Mouse (Mus musculus) midbrain, embryonic 15.5 days (tissue): Measurements from ENCODE around the gene Usp45. TPM values are rescaled to one million over a fixed set of nuclear protein-coding genes. Genes with fewer than 3 reads are reported as not detected.
"Not testable (repeated sequence)": the region's sequence is repeated elsewhere in the genome, so short reads cannot be mapped to it uniquely, and the experiment has no call there.

Source experiments
- ATAC-seq: fragments of 200-750 bp; cut with Nextera tagmentation; replicated peaks from 2 replicates; pipeline ENCODE4 v1.8.0; 2017; ENCODE audit warnings: moderate TSS enrichment
- H3K27ac ChIP-seq: fragments of 300-500 bp; sonication (generic); 2 replicates; pipeline ENCODE4 v1.5.1; 2015; ENCODE audit warnings: mild to moderate bottlenecking, inconsistent platforms
- H3K27me3 ChIP-seq: fragments of 300-500 bp; sonication (generic); replicated peaks from 2 replicates; pipeline ENCODE4 v1.6.1; 2015; ENCODE audit warnings: inconsistent platforms
- H3K36me3 ChIP-seq: fragments of 300-500 bp; sonication (generic); replicated peaks from 2 replicates; pipeline ENCODE4 v1.6.1; 2015; ENCODE audit warnings: inconsistent platforms
- H3K4me1 ChIP-seq: fragments of 300-500 bp; sonication (generic); 2 replicates; pipeline ENCODE4 v1.6.1; 2015; ENCODE audit warnings: inconsistent platforms
- H3K4me2 ChIP-seq: fragments of 300-500 bp; sonication (generic); 2 replicates; pipeline ENCODE4 v1.6.1; 2015; ENCODE audit warnings: inconsistent platforms, mild to moderate bottlenecking, moderate library complexity
- H3K4me3 ChIP-seq: fragments of 300-500 bp; sonication (generic); 2 replicates; pipeline ENCODE4 v1.5.1; 2015; ENCODE audit warnings: mild to moderate bottlenecking, inconsistent platforms
- H3K9ac ChIP-seq: fragments of 300-500 bp; sonication (generic); 2 replicates; pipeline ENCODE4 v1.6.1; 2015; ENCODE audit warnings: mild to moderate bottlenecking, inconsistent platforms
- H3K9me3 ChIP-seq: fragments of 300-500 bp; sonication (generic); 2 replicates; pipeline ENCODE4 v1.6.1; 2016; ENCODE audit warnings: inconsistent platforms
- WGBS: fragments of 180-500 bp; shearing (Covaris S2); methylation state at CpG from one replicate; pipeline ENCODE4 v1.1.7; 2015; ENCODE audit warnings: mixed read lengths; 5-methylcytosine and 5-hydroxymethylcytosine counted together
- polyA plus RNA-seq: library from polyadenylated mRNA; unstranded; fragments of >200 nt; fragmentation: Nextera tagmentation; extraction: Ambion mirVana; gene quantifications from 2 replicates; pipeline ENCODE4 v1.2.1, GENCODE M21; 2015

Usp45 gene
- polyA plus RNA-seq, result 5.9 TPM in 2 replicates

DNA sequence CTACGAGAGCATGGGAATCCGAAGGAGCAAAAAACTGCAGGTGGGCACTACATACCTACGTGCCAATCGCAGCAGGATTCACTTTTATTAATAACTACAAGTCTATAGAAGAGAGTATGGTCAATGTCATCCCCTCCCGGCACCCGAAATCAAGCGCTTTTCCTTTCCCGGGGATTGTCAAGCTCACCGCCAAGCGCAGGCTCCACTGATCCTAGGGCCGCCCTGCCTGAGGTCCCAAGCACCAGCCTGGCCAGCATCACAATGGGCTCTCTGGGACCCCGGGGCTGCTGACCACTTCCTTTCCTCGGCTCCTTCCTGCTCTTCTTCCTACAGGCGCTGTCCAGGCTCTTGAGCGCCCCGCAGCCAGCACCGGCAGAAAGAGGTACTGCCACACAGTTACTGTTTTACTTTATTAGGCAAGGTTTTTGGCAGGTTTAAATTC, at the start of gene Usp45, which contains the start of gene Tstd3:
Usp45 (plus strand) TSS at position 294 of the 442 bp plus-strand sequence.
Tstd3 (minus strand) TSS at position 350 of the 442 bp plus-strand sequence.
- ATAC-seq, result peak; percentile 96
- peak within 1 kb of the TSS; percentile 56 for H3K4me2 ChIP-seq
- H3K4me3 ChIP-seq, result peak within 1 kb of the TSS; percentile 75
- under 1% methylated on average over 17 of the region's 17 CpGs for WGBS
- H3K9ac ChIP-seq, result peak within 1 kb of the TSS; percentile 67
- no peaks in the 10 kb centered on the region for H3K36me3 ChIP-seq
- no peaks in the 10 kb centered on the region for H3K27me3 ChIP-seq
- no peaks in the 10 kb centered on the region for H3K9me3 ChIP-seq
- H3K4me1 ChIP-seq, result peaks cover 5% of the 10 kb centered on the region
- peak within 1 kb of the TSS; percentile 76 for H3K27ac ChIP-seq

DNA sequence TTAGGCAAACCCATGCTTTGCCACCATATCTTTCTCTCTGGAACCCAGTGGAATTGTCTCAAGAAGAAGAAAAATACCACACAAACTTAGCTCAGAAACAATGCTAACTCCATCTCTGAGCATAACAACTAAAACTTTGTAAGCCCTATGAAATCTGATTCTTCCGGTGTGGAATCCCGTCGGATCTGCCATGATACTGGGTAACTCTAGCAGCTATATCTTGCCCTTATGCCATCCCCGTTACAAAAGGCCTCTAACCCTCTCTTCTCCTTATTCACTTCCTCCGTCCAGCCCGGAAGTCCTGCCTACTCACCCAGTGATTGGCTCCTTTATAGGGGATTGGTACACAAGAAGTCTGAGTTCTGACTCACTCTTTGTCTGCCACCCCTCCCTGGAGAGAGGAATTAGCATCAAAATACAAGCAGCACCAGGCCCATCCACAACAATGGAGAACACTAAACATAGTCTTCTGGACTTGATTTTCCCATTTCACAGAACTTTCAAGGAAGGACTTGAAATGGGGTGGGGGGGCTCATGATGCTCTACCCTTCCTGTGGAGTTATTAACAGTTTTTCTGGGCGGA, 44.1 kb upstream of the Usp45 start:
- ATAC-seq, result no peak
- Histone ChIP-seq H3K9ac (no peak overlapping the region), H3K27ac (no peak overlapping the region), H3K4me2 (no peak overlapping the region), H3K4me1 (no peaks in the 10 kb centered on the region), H3K9me3 (no peaks in the 10 kb centered on the region), H3K27me3 (no peaks in the 10 kb centered on the region), H3K36me3 (no peaks in the 10 kb centered on the region), H3K4me3 (no peak overlapping the region)
- 35% methylated on average over 7 of the region's 7 CpGs for WGBS

DNA sequence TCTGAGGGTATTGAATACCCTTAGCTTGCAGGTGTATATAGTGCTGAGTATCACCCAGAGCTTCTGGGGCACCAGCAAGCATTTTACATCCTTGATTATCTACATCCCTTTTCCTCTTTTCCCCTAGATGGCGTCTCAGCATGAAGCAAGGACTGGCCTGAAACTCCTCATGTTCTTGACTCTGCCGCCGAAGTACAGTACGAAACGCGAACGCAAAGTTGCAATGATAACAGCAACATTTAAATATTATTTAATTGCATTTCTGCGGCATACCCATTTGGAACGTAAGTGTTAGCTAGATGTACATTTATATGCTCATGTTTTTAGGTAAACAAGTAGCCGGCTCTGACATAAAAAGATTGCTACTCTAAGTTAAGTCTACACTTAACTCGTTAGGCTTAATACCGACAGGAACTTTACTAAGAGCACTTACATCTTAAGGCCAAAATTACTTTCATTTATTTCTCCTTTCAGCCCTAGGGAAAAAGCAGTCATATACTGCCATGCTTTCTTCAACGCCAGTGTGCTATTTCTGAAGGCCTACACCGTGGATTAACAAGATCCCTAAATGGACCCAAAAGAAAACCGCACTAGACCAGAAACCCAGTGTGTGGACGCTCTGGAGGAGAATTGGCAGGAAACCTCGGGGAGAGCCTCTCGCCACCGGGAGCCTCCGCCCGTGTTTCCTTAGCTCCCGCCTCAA, 39.9 kb upstream of the Usp45 start:
- ATAC-seq, result peak; percentile 85
- Histone ChIP-seq H3K9ac (peak overlapping the region; percentile 82), H3K36me3 (no peaks in the 10 kb centered on the region), H3K27me3 (no peaks in the 10 kb centered on the region), H3K27ac (peak overlapping the region; percentile 87), H3K4me1 (peaks cover 12% of the 10 kb centered on the region), H3K4me3 (peak overlapping the region; percentile 77), H3K4me2 (peak overlapping the region; percentile 69), H3K9me3 (no peaks in the 10 kb centered on the region)
- 1% methylated on average over 22 of the region's 22 CpGs for WGBS

DNA sequence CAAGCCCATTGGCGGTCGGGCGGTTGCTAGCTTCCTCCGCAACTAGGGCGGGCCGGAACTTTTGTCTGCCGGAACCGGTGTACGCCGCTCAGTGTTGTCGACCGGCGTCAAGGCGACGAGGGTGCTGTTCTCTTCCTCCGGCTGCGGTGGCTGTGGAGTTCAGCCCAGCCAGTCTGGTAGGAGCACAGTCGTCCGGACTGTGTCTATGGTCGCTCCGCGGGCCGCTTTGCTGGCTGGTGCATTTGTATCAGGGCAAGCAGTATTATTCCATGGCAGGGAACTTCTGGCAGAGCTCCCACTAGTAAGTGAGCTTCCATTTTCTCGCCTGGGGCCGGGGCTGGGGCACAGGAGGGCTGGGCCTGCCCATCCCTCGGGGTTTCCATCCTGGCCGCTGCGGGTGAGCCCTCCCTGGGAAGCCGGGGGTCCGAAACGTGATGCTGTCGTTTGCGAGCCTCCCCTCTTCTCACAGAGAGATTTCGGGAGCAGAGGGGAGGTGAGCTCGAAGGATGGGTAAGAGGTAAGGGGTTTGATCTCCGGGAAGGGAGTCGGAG, 39.3 kb upstream of the Usp45 start, which contains the start of gene Ccnc:
Ccnc (plus strand) TSS at position 87 of the 551 bp plus-strand sequence.
- Histone ChIP-seq H3K9me3 (no peaks in the 10 kb centered on the region), H3K27me3 (no peaks in the 10 kb centered on the region), H3K9ac (peak within 1 kb of the TSS; percentile 82), H3K36me3 (no peaks in the 10 kb centered on the region), H3K27ac (peak within 1 kb of the TSS; percentile 87), H3K4me1 (peaks cover 12% of the 10 kb centered on the region), H3K4me3 (peak within 1 kb of the TSS; percentile 77), H3K4me2 (peak within 1 kb of the TSS; percentile 69)
- under 1% methylated on average over 37 of the region's 37 CpGs for WGBS
- ATAC-seq, result peak; percentile 99

DNA sequence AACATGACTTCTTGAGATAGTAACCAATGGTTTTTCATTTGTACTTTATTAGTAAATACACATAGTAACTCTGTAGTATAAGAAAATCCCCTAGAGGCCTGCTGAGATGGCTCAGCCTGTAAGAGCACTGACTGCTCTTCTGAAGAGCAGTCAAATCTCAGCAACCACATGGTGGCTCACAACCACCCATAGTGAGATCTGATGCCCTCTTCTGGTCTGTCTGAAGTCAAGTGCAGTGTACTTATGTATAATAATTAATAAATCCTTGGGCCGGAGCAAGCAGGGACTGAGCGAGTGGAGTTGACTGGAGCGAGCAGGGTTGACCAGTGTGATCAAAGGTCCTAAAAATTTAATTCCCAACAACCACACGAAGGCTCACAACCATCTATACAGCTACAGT, 27.8 kb upstream of the Usp45 start:
- no peak for ATAC-seq
- Histone ChIP-seq H3K27me3 (no peaks in the 10 kb centered on the region), H3K4me2 (no peak overlapping the region), H3K9ac (no peak overlapping the region), H3K4me1 (no peaks in the 10 kb centered on the region), H3K36me3 (peaks cover 14% of the 10 kb centered on the region; the same call in 1 of the 2 replicates), H3K27ac (no peak overlapping the region), H3K9me3 (no peaks in the 10 kb centered on the region), H3K4me3 (no peak overlapping the region)
- WGBS, result 91% methylated on average over 4 of the region's 4 CpGs

DNA sequence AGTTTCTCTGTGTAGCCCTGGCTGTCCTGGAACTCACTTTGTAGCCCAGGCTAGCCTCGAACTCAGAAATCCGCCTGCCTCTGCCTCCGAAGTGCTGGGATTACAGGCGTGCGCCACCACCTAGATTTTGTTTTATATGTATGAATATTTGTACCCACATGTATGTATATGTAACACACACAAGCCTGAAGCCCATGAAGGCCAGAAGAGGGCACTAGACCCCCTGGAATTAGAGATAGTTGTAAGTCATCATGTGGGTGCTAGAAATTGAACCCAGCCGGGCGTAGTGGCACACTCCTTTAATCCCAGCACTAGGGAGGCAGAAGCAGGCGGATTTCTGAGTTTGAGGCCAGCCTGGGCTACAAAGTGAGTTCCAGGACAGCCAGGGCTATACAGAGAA, 22.8 kb upstream of the Usp45 start:
- H3K36me3 ChIP-seq, result peaks cover 16% of the 10 kb centered on the region; the same call in 1 of the 2 replicates
- not testable (repeated sequence) for H3K9me3 ChIP-seq, H3K4me1 ChIP-seq, H3K27me3 ChIP-seq, H3K4me3 ChIP-seq, H3K4me2 ChIP-seq, H3K27ac ChIP-seq, H3K9ac ChIP-seq, ATAC-seq
- WGBS, result 98% methylated on average over 8 of the region's 8 CpGs

DNA sequence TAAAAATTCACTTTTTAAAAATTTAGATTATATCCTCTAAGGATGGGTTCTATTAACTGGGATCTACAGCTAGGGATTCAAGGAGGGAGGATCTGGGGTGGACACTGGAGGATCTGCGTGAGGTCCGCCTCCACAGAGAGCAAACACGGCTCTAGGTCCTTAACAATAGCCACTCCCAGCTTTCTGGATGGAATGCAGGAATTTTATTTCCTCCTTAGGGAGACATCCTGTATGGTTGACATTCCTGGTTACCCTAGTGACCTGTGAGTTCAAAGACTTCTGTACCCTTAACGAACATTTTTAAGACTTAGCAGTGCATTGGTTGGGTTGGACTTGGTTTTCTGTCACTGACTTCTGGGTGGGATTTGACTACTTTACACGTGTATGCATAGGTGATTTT, 21.2 kb upstream of the Usp45 start:
- WGBS, result 85% methylated on average over 5 of the region's 5 CpGs
- no peak overlapping the region for H3K27ac ChIP-seq
- H3K27me3 ChIP-seq, result no peaks in the 10 kb centered on the region
- peaks cover 16% of the 10 kb centered on the region; the same call in 1 of the 2 replicates for H3K36me3 ChIP-seq
- no peak overlapping the region for H3K4me2 ChIP-seq
- no peak overlapping the region for H3K9ac ChIP-seq
- ATAC-seq, result no peak
- no peak overlapping the region for H3K4me3 ChIP-seq
- no peaks in the 10 kb centered on the region for H3K9me3 ChIP-seq
- H3K4me1 ChIP-seq, result no peaks in the 10 kb centered on the region

DNA sequence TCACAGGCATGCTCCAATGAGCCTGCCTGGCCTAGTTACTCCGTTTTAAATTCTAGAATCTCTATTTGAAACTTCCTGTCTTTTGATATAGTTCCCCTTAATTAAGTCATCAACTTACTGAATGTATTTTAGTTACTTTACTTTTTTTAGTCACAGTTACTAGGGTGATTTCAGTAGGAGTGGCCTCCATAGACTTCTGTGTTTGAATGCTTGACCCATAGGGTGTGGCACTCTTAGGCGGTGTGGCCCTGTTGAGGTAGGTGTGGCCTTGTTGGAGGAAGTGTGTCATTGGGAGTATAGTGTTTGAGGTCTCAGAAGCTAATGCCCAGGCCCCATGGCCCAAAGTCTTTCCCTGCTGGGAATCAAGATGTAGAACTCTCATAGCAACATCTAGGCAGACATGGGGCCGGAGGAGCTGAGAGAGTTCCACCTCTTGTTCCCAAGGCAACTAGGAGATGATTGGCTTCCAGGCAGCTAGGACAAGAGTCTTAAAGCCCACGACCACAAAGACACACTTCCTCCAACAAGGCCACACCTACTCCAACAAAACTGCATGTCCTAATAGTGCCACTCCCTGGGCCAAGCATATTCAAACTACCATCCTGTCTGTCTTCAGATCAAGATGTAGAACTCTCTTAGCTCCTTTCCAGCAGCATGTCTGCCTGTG, 11.7 kb upstream of the Usp45 start:
- Histone ChIP-seq H3K4me2 (no peak overlapping the region), H3K9ac (no peak overlapping the region), H3K36me3 (peaks cover 3% of the 10 kb centered on the region; the same call in 1 of the 2 replicates), H3K9me3 (no peaks in the 10 kb centered on the region), H3K27me3 (no peaks in the 10 kb centered on the region), H3K27ac (no peak overlapping the region), H3K4me1 (no peaks in the 10 kb centered on the region), H3K4me3 (no peak overlapping the region)
- 74% methylated on average over 4 of the region's 4 CpGs for WGBS
- ATAC-seq, result no peak

DNA sequence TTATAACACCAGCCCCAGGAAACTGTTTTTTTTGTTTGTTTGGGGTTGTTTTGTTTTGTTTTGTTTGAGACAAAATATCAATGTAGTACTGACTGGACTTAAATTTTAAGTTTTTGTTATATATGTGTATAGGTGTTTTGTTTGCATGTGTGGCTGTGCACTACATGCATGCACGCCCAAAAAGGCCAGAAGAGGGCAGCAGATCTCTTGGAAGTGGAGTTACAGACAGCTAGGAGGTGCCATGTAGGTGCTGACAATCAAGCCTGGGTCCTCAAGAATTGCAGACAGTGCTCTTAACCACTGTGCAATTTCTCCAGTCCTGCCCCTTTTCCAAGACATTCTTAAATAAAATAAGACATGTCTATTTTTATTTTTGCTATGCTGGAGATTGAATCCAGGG, 8.1 kb upstream of the Usp45 start:
- no peak overlapping the region for H3K9ac ChIP-seq

DNA sequence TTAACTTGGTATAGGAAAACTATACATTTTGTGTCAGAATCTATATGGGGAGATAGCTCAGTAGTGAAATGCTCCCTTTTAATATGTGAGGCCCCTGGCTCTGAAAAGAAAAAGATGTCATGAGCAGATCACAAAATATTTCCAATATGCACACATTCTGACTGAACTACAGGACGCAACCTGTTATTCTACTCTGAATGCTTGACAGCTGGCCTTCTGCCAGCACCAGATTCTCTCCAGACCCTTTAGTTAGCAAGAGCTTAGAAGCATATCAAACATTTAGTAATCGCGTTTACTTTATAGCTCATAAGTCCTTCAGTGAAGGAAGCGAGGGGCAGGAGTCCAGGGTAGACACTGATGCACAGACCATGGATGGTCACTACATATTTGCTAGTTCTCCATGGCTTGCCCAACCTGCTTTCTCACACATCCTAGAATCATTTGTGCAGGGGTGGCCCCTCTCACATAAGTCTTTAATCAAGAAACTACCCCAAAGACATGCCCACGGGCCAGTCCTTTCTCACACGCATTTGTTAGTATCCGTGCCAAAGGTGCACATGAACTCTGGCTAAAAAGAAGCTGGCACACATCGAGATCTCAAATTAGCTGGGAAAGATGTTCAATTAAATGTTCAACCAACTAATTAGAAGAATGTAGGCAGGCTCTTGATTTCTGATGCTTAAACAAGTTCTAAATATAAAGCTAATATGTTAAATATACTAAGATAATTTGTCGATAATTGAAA, 5.4 kb upstream of the Usp45 start:
- H3K27ac ChIP-seq, result no peak overlapping the region
- no peak overlapping the region for H3K9ac ChIP-seq
- 88% methylated on average over 9 of the region's 9 CpGs for WGBS
- peaks cover 5% of the 10 kb centered on the region for H3K4me1 ChIP-seq
- H3K9me3 ChIP-seq, result no peaks in the 10 kb centered on the region
- no peaks in the 10 kb centered on the region for H3K27me3 ChIP-seq
- ATAC-seq, result no peak
- no peak overlapping the region for H3K4me2 ChIP-seq
- no peaks in the 10 kb centered on the region; the same call in 1 of the 2 replicates for H3K36me3 ChIP-seq
- H3K4me3 ChIP-seq, result no peak overlapping the region

More for the DNA sequence above, 8.1 kb upstream of the Usp45 start:
- Histone ChIP-seq H3K4me2 (no peak overlapping the region), H3K36me3 (no peaks in the 10 kb centered on the region; the same call in 1 of the 2 replicates), H3K9me3 (no peaks in the 10 kb centered on the region), H3K4me3 (no peak overlapping the region), H3K27ac (no peak overlapping the region), H3K27me3 (no peaks in the 10 kb centered on the region), H3K4me1 (no peaks in the 10 kb centered on the region)
- 58% methylated on average over 1 of the region's 1 CpGs for WGBS
- ATAC-seq, result no peak

DNA sequence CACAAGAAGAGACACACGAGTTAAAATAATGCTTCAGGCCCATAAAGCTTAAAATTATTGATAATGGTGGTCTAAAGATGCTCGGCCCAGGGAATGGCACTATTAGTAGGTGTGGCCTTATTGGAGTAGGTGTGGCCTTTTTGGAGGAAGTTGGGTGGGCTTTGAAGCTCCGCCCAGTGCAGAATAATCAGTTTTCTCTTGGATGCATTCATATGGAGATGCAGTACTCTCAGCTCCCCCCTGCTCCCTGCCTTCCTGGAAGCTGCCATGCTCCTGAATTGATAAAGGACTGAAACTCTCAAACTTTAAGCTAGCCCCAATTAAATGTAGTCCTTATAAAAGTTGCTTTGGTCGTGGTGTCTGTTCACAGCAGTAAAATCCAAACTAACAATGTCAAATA, 3.1 kb upstream of the Usp45 start:
- ATAC-seq, result no peak

More for the DNA sequence above, 3.1 kb upstream of the Usp45 start:
- Histone ChIP-seq H3K9me3 (no peaks in the 10 kb centered on the region), H3K36me3 (no peaks in the 10 kb centered on the region; the same call in 1 of the 2 replicates), H3K4me1 (peaks cover 5% of the 10 kb centered on the region), H3K27ac (no peak overlapping the region), H3K27me3 (no peaks in the 10 kb centered on the region), H3K4me2 (no peak overlapping the region), H3K4me3 (no peak overlapping the region), H3K9ac (no peak overlapping the region)
- WGBS, result 86% methylated on average over 4 of the region's 4 CpGs
